Mouse (Mus musculus) limb, embryonic 15.5 days (tissue): ENCODE measurements around the gene Fcrl5. TPM values are rescaled to one million over a fixed set of nuclear protein-coding genes. Genes with fewer than 3 reads are reported as not detected.
"Not testable (repeated sequence)": the region's sequence is repeated elsewhere in the genome, so short reads cannot be mapped to it uniquely, and the experiment has no call there.

Experiments used
- ATAC-seq: fragments of 200-750 bp; cut with Nextera tagmentation; 2 replicates; pipeline ENCODE4 v1.8.0; 2017; ENCODE audit warnings: low read depth, moderate TSS enrichment; ENCODE audit not compliant: insufficient number of reproducible peaks, low FRiP score, low TSS enrichment
- H3K27ac ChIP-seq: fragments of 300-500 bp; sonication (generic); 2 replicates; pipeline ENCODE4 v1.5.1; 2015; ENCODE audit warnings: moderate library complexity, mild to moderate bottlenecking, inconsistent platforms
- H3K27me3 ChIP-seq: fragments of 300-500 bp; sonication (generic); 2 replicates; pipeline ENCODE4 v1.6.1; 2015; ENCODE audit warnings: inconsistent platforms
- H3K36me3 ChIP-seq: fragments of 300-500 bp; sonication (generic); 2 replicates; pipeline ENCODE4 v1.6.1; 2015; ENCODE audit warnings: inconsistent platforms
- H3K4me1 ChIP-seq: fragments of 300-500 bp; sonication (generic); 2 replicates; pipeline ENCODE4 v1.6.1; 2015; ENCODE audit warnings: inconsistent platforms
- H3K4me2 ChIP-seq: fragments of 300-500 bp; sonication (generic); 2 replicates; pipeline ENCODE4 v1.6.1; 2015; ENCODE audit warnings: mild to moderate bottlenecking, inconsistent platforms
- H3K4me3 ChIP-seq: fragments of 300-500 bp; sonication (generic); 2 replicates; pipeline ENCODE4 v1.5.1; 2015; ENCODE audit warnings: mild to moderate bottlenecking, inconsistent platforms
- H3K9ac ChIP-seq: fragments of 300-500 bp; sonication (generic); 2 replicates; pipeline ENCODE4 v1.6.1; 2015; ENCODE audit warnings: inconsistent platforms
- H3K9me3 ChIP-seq: fragments of 300-500 bp; sonication (generic); 2 replicates; pipeline ENCODE4 v1.6.1; 2016; ENCODE audit warnings: inconsistent platforms
- WGBS: fragments of 180-500 bp; shearing (Covaris S2); methylation state at CpG from one replicate; pipeline ENCODE4 v1.1.7; 2015; 5-methylcytosine and 5-hydroxymethylcytosine counted together
- polyA plus RNA-seq: library from polyadenylated mRNA; unstranded; fragments of >200 nt; fragmentation: Nextera tagmentation; extraction: Ambion mirVana; gene quantifications from 2 replicates; pipeline ENCODE4 v1.2.1, GENCODE M21; 2015

The Fcrl5 gene
- polyA plus RNA-seq, 1 experiment from 2014 or later = not detected

DNA sequence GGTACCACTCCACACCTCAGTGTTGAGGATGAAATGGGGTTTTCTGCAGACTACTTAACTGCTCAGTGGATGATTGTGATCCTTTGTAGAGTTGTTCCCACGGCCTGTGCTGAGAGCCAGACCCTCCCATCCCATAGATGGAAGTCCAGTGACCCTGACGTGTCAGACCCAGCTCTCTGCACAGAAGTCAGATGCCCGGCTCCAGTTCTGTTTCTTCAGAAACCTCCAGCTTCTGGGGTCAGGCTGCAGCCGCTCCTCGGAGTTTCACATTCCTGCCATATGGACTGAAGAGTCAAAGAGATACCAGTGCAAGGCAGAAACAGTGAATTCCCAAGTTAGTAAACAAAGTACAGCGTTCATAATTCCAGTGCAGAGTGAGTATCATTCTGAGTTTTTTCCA lies 8.4 kb downstream of the Fcrl5 start:
- Histone ChIP-seq H3K4me3 (no peak overlapping the region), H3K4me2 (no peak overlapping the region), H3K36me3 (no peaks in the 10 kb centered on the region), H3K9ac (no peak overlapping the region), H3K27me3 (no peaks in the 10 kb centered on the region), H3K9me3 (no peaks in the 10 kb centered on the region), H3K27ac (no peak overlapping the region), H3K4me1 (no peaks in the 10 kb centered on the region)
- ATAC-seq = no peak
- 79% methylated on average over 6 of the region's 6 CpGs for WGBS

- no peaks in the 10 kb centered on the region for H3K27me3 ChIP-seq
- H3K27ac ChIP-seq = no peak overlapping the region
- no peaks in the 10 kb centered on the region for H3K4me1 ChIP-seq
- 87% methylated on average over 3 of the region's 3 CpGs for WGBS
- no peaks in the 10 kb centered on the region for H3K36me3 ChIP-seq
- H3K9me3 ChIP-seq = no peaks in the 10 kb centered on the region
- no peak overlapping the region for H3K4me3 ChIP-seq
- H3K9ac ChIP-seq = no peak overlapping the region
- no peak for ATAC-seq
- H3K4me2 ChIP-seq = no peak overlapping the region
Observed at GRCm38 (mm10) chr3:87465454-87465853, 29.9 kb downstream of the Fcrl5 start.

- Histone ChIP-seq H3K4me3 (no peak overlapping the region), H3K4me1 (no peaks in the 10 kb centered on the region), H3K4me2 (no peak overlapping the region), H3K9ac (no peak overlapping the region), H3K9me3 (no peaks in the 10 kb centered on the region), H3K27ac (no peak overlapping the region), H3K27me3 (no peaks in the 10 kb centered on the region), H3K36me3 (no peaks in the 10 kb centered on the region)
- ATAC-seq = no peak
- WGBS = 78% methylated on average over 6 of the region's 6 CpGs
Observed at GRCm38 (mm10) chr3:87467011-87467410, 31.4 kb downstream of the Fcrl5 start.

GRCm38 (mm10) chr3:87467416-87467815 lies 31.8 kb downstream of the Fcrl5 start:
- no peak overlapping the region for H3K4me3 ChIP-seq
- no peak overlapping the region for H3K4me2 ChIP-seq
- no peaks in the 10 kb centered on the region for H3K9me3 ChIP-seq
- H3K27me3 ChIP-seq = no peaks in the 10 kb centered on the region
- WGBS = 86% methylated on average over 9 of the region's 9 CpGs
- H3K36me3 ChIP-seq = no peaks in the 10 kb centered on the region
- no peak overlapping the region for H3K9ac ChIP-seq
- no peak overlapping the region for H3K27ac ChIP-seq
- H3K4me1 ChIP-seq = no peaks in the 10 kb centered on the region
- no peak for ATAC-seq

DNA sequence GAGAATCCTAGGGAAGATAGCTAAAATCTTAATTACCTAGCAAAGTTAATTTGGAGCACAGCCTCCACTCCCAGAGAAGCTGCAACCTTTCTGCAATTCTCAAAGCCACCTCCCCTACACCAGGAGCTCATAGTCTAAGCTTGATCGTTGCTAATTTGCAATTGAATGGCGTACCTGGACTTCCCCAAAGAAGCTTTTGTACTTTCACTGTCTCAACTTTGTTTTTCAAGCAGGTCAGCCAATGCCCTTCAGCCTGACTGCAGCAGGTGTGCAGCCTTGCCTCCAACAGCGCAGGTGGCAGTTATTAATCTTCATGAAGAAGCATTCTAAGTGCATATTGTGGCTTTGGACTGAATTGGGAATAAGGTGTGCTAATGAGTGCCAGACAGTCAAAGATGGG lies 42.4 kb downstream of the Fcrl5 start:
- H3K27me3 ChIP-seq, H3K4me2 ChIP-seq, H3K4me3 ChIP-seq, ATAC-seq, H3K9me3 ChIP-seq, H3K4me1 ChIP-seq, H3K27ac ChIP-seq, H3K9ac ChIP-seq, H3K36me3 ChIP-seq: not testable (repeated sequence)
- WGBS = 83% methylated on average over 3 of the region's 3 CpGs

DNA sequence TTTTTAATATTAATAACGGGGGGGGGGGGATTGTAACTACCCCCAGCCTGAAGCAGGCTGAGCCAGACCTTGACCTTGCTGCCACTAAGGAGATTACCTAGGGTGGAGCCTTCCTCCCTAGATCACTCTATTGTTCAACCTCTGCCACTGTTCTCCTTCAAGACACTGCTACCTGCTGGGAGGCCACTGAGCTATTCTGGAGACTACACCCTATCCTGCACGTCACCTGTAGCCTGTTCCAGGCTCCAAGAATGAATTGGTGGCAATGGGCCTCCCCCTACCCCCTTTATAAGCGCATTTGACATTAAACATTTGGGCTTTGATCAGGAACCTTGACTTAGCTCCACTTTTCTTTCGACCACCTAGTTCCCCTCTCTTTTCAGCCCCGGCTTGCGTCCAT lies 43.0 kb downstream of the Fcrl5 start:
- 80% methylated on average over 6 of the region's 6 CpGs for WGBS
- not testable (repeated sequence) for H3K4me2 ChIP-seq, ATAC-seq, H3K9ac ChIP-seq, H3K27me3 ChIP-seq, H3K4me1 ChIP-seq, H3K4me3 ChIP-seq, H3K9me3 ChIP-seq, H3K36me3 ChIP-seq, H3K27ac ChIP-seq

GRCm38 (mm10) chr3:87479230-87479629 lies 43.7 kb downstream of the Fcrl5 start:
- not testable (repeated sequence) for H3K4me2 ChIP-seq, H3K9me3 ChIP-seq, H3K27ac ChIP-seq, H3K4me3 ChIP-seq, H3K36me3 ChIP-seq, ATAC-seq, H3K27me3 ChIP-seq, H3K9ac ChIP-seq, H3K4me1 ChIP-seq

DNA sequence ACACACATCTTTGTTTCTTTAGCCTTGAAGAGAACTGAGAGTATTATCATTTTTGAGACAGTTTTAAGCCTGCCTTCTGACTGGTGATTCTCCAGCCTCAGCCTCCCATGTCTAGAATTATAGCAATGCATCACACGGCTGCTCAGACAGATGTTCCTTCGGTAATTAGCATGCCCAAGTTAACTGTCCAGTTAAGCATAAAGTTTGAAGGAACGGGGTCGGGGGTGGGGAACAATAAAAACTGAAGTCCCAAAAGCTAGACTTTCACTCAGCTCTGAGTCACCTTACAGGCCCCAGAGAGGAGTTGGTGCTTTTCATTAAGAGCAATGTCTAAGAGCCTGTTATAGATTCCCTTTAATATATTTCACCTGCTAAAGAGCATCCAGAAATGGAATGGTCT lies 51.8 kb downstream of the Fcrl5 start:
- H3K4me3 ChIP-seq = no peak overlapping the region
- 76% methylated on average over 4 of the region's 4 CpGs for WGBS
- no peaks in the 10 kb centered on the region for H3K27me3 ChIP-seq
- H3K27ac ChIP-seq = no peak overlapping the region
- H3K4me2 ChIP-seq = no peak overlapping the region
- H3K4me1 ChIP-seq = no peaks in the 10 kb centered on the region
- no peaks in the 10 kb centered on the region for H3K36me3 ChIP-seq
- ATAC-seq = no peak
- H3K9ac ChIP-seq = no peak overlapping the region
- H3K9me3 ChIP-seq = no peaks in the 10 kb centered on the region

GRCm38 (mm10) chr3:87487911-87488310 lies 52.3 kb downstream of the Fcrl5 start:
- H3K4me2 ChIP-seq = no peak overlapping the region
- no peak for ATAC-seq
- H3K4me1 ChIP-seq = no peaks in the 10 kb centered on the region
- no peaks in the 10 kb centered on the region for H3K36me3 ChIP-seq
- 68% methylated on average over 2 of the region's 2 CpGs for WGBS
- H3K9ac ChIP-seq = no peak overlapping the region
- no peaks in the 10 kb centered on the region for H3K27me3 ChIP-seq
- no peak overlapping the region for H3K4me3 ChIP-seq
- no peak overlapping the region for H3K27ac ChIP-seq
- H3K9me3 ChIP-seq = no peaks in the 10 kb centered on the region

GRCm38 (mm10) chr3:87498266-87498665 lies 62.7 kb downstream of the Fcrl5 start:
- Histone ChIP-seq H3K27me3 (peaks cover 6% of the 10 kb centered on the region; the same call in 1 of the 2 replicates), H3K9ac (no peak overlapping the region), H3K9me3 (no peaks in the 10 kb centered on the region), H3K4me3 (no peak overlapping the region), H3K27ac (no peak overlapping the region), H3K36me3 (no peaks in the 10 kb centered on the region), H3K4me1 (peaks cover 7% of the 10 kb centered on the region; the same call in 1 of the 2 replicates), H3K4me2 (no peak overlapping the region)
- ATAC-seq = no peak
- WGBS = 82% methylated on average over 9 of the region's 9 CpGs

GRCm38 (mm10) chr3:87499072-87499471 lies 63.5 kb downstream of the Fcrl5 start:
- ATAC-seq = no peak
- no peak overlapping the region for H3K9ac ChIP-seq
- no peaks in the 10 kb centered on the region for H3K9me3 ChIP-seq
- no peak overlapping the region for H3K4me2 ChIP-seq
- H3K36me3 ChIP-seq = no peaks in the 10 kb centered on the region
- WGBS = 9% methylated on average over 3 of the region's 3 CpGs
- peaks cover 7% of the 10 kb centered on the region; the same call in 1 of the 2 replicates for H3K4me1 ChIP-seq
- H3K27ac ChIP-seq = no peak overlapping the region
- H3K27me3 ChIP-seq = peaks cover 7% of the 10 kb centered on the region; the same call in 1 of the 2 replicates
- no peak overlapping the region for H3K4me3 ChIP-seq

DNA sequence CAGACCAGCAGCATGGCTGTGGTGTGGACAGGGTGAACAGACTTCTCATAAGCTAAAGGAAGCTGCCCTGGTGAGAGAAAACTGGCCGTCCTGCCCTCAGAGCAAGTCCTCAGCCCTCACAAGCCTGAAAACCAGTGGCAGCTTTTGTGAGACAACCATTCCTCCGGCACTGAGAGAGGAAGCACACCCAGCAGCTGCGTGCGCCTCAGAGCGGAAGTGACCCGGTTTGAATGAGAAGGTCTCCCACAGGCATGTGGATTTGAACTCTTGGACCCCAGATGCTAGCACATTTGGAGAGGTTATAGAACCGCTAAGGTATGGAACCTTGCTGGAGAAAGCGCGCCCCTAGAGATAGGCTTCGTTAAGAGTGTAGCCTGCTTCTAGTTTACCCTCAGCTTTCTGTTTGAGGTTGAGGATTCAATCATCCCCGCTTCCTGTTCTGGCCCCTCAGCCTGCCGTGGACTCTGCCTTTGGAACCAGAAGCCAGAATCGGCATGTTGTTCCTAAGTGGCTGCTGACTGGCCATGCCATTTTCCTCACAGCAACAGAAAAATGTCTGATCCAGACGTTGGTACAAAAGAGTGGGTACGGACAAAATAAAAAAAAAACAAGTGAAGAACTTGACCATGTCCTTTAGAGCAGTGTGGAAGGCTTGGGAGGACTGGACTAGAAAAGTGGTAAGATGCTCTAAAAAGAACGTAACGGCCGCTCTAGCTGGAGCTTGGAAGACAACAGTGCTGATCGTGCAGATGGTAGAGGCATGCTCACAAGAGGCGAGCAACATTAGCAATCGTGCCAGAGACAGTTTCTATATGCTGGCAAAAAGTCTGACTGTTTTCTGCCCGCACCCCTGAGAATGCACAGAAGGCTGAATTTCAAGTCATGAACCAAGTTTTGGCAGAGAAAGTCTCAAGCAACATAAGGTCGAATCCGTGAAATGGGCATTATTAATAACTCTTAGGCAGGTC lies 64.8 kb downstream of the Fcrl5 start:
- H3K4me2 ChIP-seq = no peak overlapping the region
- ATAC-seq = no peak
- no peak overlapping the region for H3K4me3 ChIP-seq
- no peaks in the 10 kb centered on the region for H3K9me3 ChIP-seq
- H3K36me3 ChIP-seq = no peaks in the 10 kb centered on the region
- no peak overlapping the region for H3K9ac ChIP-seq
- peaks cover 7% of the 10 kb centered on the region; the same call in 1 of the 2 replicates for H3K4me1 ChIP-seq
- no peak overlapping the region for H3K27ac ChIP-seq
- peaks cover 7% of the 10 kb centered on the region; the same call in 1 of the 2 replicates for H3K27me3 ChIP-seq
- 66% methylated on average over 24 of the region's 24 CpGs for WGBS
